Mouse (Mus musculus): ENCODE measurements around the gene Arsg.

- TF ChIP-seq CTCF (IDR thresholded peaks at IDR 0.05; ENCODE audit: borderline replicate concordance, control insufficient read depth, extremely low read depth, insufficient read depth, low read length, poor library complexity) = no peak
- TF ChIP-seq POLR2A (IDR thresholded peaks at IDR 0.05; ENCODE audit: control insufficient read depth, extremely low read depth, insufficient read depth, low read length, poor library complexity) = no peak
Measured at GRCm38 (mm10) chr11:109587019-109587418, 113.8 kb downstream of the Arsg start.
